In the genomic region with DNA sequence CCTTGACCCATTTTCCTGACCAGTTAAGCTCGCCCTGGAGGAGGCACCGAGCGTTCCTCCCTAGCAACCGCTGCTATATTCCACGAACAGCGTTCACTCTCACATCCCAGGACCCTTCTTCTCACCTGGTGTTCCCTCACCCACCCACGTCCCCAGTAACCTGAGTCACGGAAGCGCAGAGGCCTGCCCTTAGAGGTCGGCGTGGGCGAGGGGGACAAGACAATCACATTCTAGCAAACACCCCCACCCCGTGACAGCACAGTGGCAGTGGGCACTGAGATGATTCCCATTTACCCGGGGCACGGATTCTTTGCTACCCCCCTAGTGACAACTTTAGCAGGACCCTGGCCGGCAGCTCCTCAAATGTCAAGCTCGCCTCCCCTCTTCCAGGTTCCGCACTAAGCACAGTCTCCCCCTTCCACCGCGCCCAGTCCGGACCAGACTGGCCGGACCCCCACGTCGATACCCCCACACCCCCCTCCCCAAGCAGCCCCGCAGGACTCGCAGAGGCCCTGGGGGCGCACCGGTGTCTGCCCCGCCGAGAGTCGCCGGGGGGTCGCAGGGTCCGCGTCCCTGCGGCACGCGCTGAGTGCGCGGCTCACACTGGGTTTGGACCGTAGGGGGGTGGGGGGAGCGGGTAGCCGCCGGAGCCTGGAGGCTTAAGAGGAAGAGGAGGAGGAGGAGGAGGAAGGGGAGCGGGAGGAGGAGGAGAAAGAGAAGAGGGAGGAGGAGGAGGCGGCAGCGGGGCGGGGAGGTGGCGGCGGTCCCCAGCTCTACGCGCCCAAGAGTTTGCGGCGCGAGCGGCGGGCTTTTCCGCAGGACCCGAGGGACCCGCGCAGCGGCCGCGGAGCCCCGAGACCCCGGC, we compare ENCODE assay signal across 7 mouse cellular contexts. TPM values are rescaled to one million over a fixed set of nuclear protein-coding genes. Genes with fewer than 3 reads are reported as not detected.
DNase-seq lines count a peak whose midpoint lies in the region; ATAC-seq and TF ChIP-seq lines count a peak whose summit lies in the region.

A gene (plus strand): TSS at position 735 of the 865 bp plus-strand sequence.

- no peaks in the 10 kb centered on the region for H3K36me3 ChIP-seq in lung, embryonic 14.5 days (ENCODE audit: insufficient read depth)
- H3K36me3 ChIP-seq in midbrain, postnatal 0 days (ENCODE audit: insufficient read depth, low read length): no peaks in the 10 kb centered on the region

- H3K4me1 ChIP-seq in lung, embryonic 14.5 days (ENCODE audit: insufficient read depth): peaks cover 8% of the 10 kb centered on the region; the same call in 1 of the 2 replicates
- H3K4me1 ChIP-seq in midbrain, postnatal 0 days (ENCODE audit: insufficient read depth, low read length): 0 out of 2 replicates have a peak, but pooled peaks cover 2% of the 10 kb centered on the region

- intact Hi-C loops in heart, postnatal 10 days (cut with DNase I): loop anchor here (2.0 to 5.0 kb wide), 2 partner anchors 86 to 182 kb away; no protein-coding TSS in a partner anchor
- intact Hi-C loops in left cerebral cortex, postnatal 25 days (cut with DNase I): loop anchor here (2.0 to 10.0 kb wide), 4 partner anchors 96 to 342 kb away; a partner anchor contains a TSS

- H3K9ac ChIP-seq in lung, embryonic 14.5 days: peak within 1 kb of the TSS; percentile 62
- peak within 1 kb of the TSS; percentile 77 for H3K9ac ChIP-seq in midbrain, postnatal 0 days (replicated peaks; ENCODE audit: low read length, poor library complexity, severe bottlenecking)

- DNase-seq in lung, embryonic 14.5 days: peak; percentile 28
- no peak for DNase-seq in lung, postnatal 36 days
- DNase-seq in embryo, embryonic 9.5 days (ENCODE audit: extremely low spot score): peak; percentile 37
- DNase-seq in heart, postnatal 10 days: no peak
- DNase-seq in left cerebral cortex, postnatal 25 days (ENCODE audit: low spot score in 2 of 2): peak in 1 of 2 experiments; percentile 38
- no peak for DNase-seq in midbrain, postnatal 0 days (ENCODE audit: low spot score)
- peak; percentile 52 to 58 for DNase-seq in thymus, postnatal 36 days

- peaks cover 37% of the 10 kb centered on the region for H3K27me3 ChIP-seq in lung, embryonic 14.5 days (ENCODE audit: insufficient read depth, low read length)
- peaks cover 8% of the 10 kb centered on the region for H3K27me3 ChIP-seq in midbrain, postnatal 0 days (ENCODE audit: insufficient read depth, low read length)

- H3K4me3 ChIP-seq in lung, embryonic 14.5 days (ENCODE audit: low read depth, low read length): peak within 1 kb of the TSS; percentile 67
- peak within 1 kb of the TSS; percentile 84 for H3K4me3 ChIP-seq in midbrain, postnatal 0 days (ENCODE audit: low read depth, low read length)

- WGBS in lung, embryonic 14.5 days: under 1% methylated on average over 63 of the region's 66 CpGs
- under 1% methylated on average over 51 of the region's 66 CpGs for WGBS in midbrain, postnatal 0 days

- no peak; the same call in 1 of the 2 replicates for TF ChIP-seq CTCF in lung, embryonic 14.5 days (IDR thresholded peaks at IDR 0.05; ENCODE audit: low read depth)
- TF ChIP-seq CTCF in midbrain, postnatal 0 days (IDR thresholded peaks at IDR 0.05): no peak

- ATAC-seq in lung, embryonic 14.5 days (ENCODE audit: insufficient read depth): peak; percentile 50; the same call in 1 of the 2 replicates
- peak; percentile 39 for ATAC-seq in midbrain, postnatal 0 days (ENCODE audit: low FRiP score)

- peak within 1 kb of the TSS; percentile 99 for H3K4me2 ChIP-seq in lung, embryonic 14.5 days
- H3K4me2 ChIP-seq in midbrain, postnatal 0 days (ENCODE audit: low read depth, low read length, poor library complexity, severe bottlenecking): peak within 1 kb of the TSS; percentile 100

- no peak within 1 kb of the TSS for H3K27ac ChIP-seq in lung, embryonic 14.5 days (ENCODE audit: low read depth)
- peak within 1 kb of the TSS; percentile 62 for H3K27ac ChIP-seq in midbrain, postnatal 0 days (ENCODE audit: low read depth, low read length)

- no peaks in the 10 kb centered on the region for H3K9me3 ChIP-seq in lung, embryonic 14.5 days (ENCODE audit: low read depth, low read length)
- H3K9me3 ChIP-seq in midbrain, postnatal 0 days (ENCODE audit: low read length): no peaks in the 10 kb centered on the region

RNA-seq across cellular contexts. Expression of the gene that starts here (rescaled TPM):
- polyA plus RNA-seq in lung, embryonic 14.5 days (2014; fragmentation: Nextera tagmentation; extraction: Ambion mirVana): 0.30 and 0.59 TPM in 2 replicates
- 10 to 100 TPM; 11.0 to 15.0 TPM for total RNA-seq in heart, postnatal 10 days (2021)
- 10 to 100 TPM; 55.3 to 67.1 TPM for total RNA-seq in left cerebral cortex, postnatal 25 days (2021)
- 1.5 TPM in 2 replicates for total RNA-seq in midbrain, postnatal 0 days (2014; rRNA removed)
- 1.1 and 1.2 TPM in 2 replicates for polyA plus RNA-seq in midbrain, postnatal 0 days (2015; fragmentation: Nextera tagmentation; extraction: Ambion mirVana)

Comparison
In these comparisons a context has a peak if more than half of its experiments do, and no peak if none do; other contexts are left out.
1. Peak in DNase-seq, ATAC-seq, H3K4me3 ChIP-seq, H3K9ac ChIP-seq and H3K4me2 ChIP-seq in lung, embryonic 14.5 days; RNA of the gene not detected or under 1 TPM.
2. DNase-seq: peak in embryo, embryonic 9.5 days (single experiment) and thymus, postnatal 36 days (2 of 2); none in lung, postnatal 36 days (single experiment), heart, postnatal 10 days (0 of 2) and midbrain, postnatal 0 days (single experiment).